Mouse (Mus musculus) midbrain, embryonic 11.5 days (tissue): ENCODE data around the gene Gas7. TPM values are rescaled to one million over a fixed set of nuclear protein-coding genes. Genes with fewer than 3 reads are reported as not detected.

Experiments used
- ATAC-seq: fragments of 200-750 bp; cut with Nextera tagmentation; 2 replicates; pipeline ENCODE4 v1.8.0; 2017; ENCODE audit warnings: moderate TSS enrichment, moderate library complexity; ENCODE audit not compliant: low FRiP score
- DNase-seq: peaks from one replicate; pipeline ENCODE4 v3.0.0; 2015; ENCODE audit warnings: low spot score; ENCODE audit errors: missing footprints
- H3K27ac ChIP-seq: fragments of 300-500 bp; sonication (generic); 2 replicates; pipeline ENCODE4 v1.5.1; 2014; ENCODE audit warnings: low read depth, low read length
- H3K27me3 ChIP-seq: fragments of 300-500 bp; sonication (generic); 2 replicates; pipeline ENCODE4 v1.6.1; 2014; ENCODE audit warnings: mild to moderate bottlenecking, low read length, moderate library complexity, mixed read lengths; ENCODE audit not compliant: control insufficient read depth, insufficient read depth
- H3K36me3 ChIP-seq: fragments of 300-500 bp; sonication (generic); 2 replicates; pipeline ENCODE4 v1.6.1; 2014; ENCODE audit warnings: mild to moderate bottlenecking, low read length, moderate library complexity, mixed read lengths; ENCODE audit not compliant: control insufficient read depth, insufficient read depth
- H3K4me1 ChIP-seq: fragments of 300-500 bp; sonication (generic); 2 replicates; pipeline ENCODE4 v1.6.1; 2014; ENCODE audit warnings: low read length; ENCODE audit not compliant: control insufficient read depth, insufficient read depth
- H3K4me2 ChIP-seq: fragments of 300-500 bp; sonication (generic); 2 replicates; pipeline ENCODE4 v1.6.1; 2014; ENCODE audit warnings: mild to moderate bottlenecking, moderate library complexity
- H3K4me3 ChIP-seq: fragments of 300-500 bp; sonication (generic); 2 replicates; pipeline ENCODE4 v1.5.1; 2014; ENCODE audit warnings: low read depth, low read length
- H3K9ac ChIP-seq: fragments of 300-500 bp; sonication (generic); 2 replicates; pipeline ENCODE4 v1.6.1; 2014; ENCODE audit warnings: low read length
- H3K9me3 ChIP-seq: fragments of 300-500 bp; sonication (generic); 2 replicates; pipeline ENCODE4 v1.6.1; 2016; ENCODE audit warnings: low read length; ENCODE audit not compliant: control insufficient read depth
- WGBS: fragments of 180-500 bp; shearing (Covaris S2); extraction: QIAGEN DNeasy Blood & Tissue Kit; methylation state at CpG from one replicate; pipeline ENCODE4 v1.1.7; 2014; 5-methylcytosine and 5-hydroxymethylcytosine counted together
- polyA plus RNA-seq: library from polyadenylated mRNA; unstranded; fragments of >200 nt; fragmentation: Nextera tagmentation; extraction: Ambion mirVana; gene quantifications from 2 replicates; pipeline ENCODE4 v1.2.1, GENCODE M21; 2014

Gas7 gene
- polyA plus RNA-seq, 1 experiment from 2014 or later: 2.8 TPM

DNA sequence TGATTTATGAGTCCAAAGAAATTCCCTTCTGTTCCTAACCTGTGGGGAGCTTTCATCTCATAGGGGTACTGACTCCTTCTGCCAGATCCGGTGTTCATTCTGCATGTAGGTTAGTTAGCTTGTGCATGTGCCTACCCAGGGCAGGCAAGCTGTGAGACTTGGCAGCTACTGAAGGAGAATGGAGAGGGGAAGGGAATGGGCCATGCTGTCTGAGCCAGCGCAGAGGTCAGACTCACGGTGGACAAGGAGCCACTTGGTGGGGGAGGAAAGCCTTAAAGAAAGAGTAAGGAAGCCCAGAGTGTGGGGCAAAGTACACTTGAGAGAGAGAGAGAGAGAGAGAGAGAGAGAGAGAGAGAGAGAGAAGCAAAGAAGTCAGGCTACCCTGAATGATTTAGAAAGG, 101.1 kb downstream of the Gas7 start:
- H3K9ac ChIP-seq: no peak overlapping the region
- WGBS: 86% methylated on average over 3 of the region's 3 CpGs
- no peaks in the 10 kb centered on the region for H3K27me3 ChIP-seq
- H3K36me3 ChIP-seq: no peaks in the 10 kb centered on the region
- no peaks in the 10 kb centered on the region for H3K9me3 ChIP-seq
- no peak overlapping the region for H3K4me3 ChIP-seq
- ATAC-seq: no peak
- peak; percentile 47 for DNase-seq
- no peak overlapping the region for H3K27ac ChIP-seq
- H3K4me2 ChIP-seq: no peak overlapping the region
- H3K4me1 ChIP-seq: peaks cover 5% of the 10 kb centered on the region

DNA sequence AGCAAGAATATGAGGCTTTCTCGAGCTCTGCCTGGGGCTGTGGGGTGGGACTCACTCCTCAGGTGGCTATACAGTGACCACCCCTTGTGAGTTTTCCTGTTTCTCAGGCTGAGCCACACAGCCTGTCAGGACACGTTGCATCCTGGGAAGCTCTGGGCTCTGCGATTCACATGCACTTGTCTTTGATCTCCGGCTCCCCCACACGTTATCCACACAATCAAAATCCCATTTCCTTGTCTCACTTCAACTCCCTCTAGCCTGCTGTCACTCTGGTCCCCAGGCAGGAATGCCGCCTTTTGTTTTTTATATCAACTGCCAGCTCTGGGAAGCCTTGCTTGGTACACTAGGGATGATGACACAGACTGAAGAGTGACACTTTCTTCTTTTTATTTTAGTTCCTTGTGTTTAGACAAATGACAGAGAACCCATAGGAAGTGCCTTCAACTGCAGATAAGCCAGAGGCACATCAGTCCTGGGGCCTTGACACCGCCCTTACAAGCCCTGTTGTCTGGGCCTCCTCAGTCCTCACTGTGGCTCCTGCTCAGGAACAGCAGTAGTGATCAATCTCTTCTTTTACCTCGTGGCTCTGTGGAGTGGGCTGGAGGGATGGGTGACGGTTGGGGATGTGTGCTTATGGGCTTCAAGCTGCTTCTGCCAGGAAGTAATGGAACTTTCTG, 103.7 kb downstream of the Gas7 start:
- no peak for ATAC-seq
- 27% methylated on average over 9 of the region's 9 CpGs for WGBS
- H3K4me3 ChIP-seq: no peak overlapping the region
- H3K4me2 ChIP-seq: no peak overlapping the region
- no peaks in the 10 kb centered on the region for H3K9me3 ChIP-seq
- H3K36me3 ChIP-seq: no peaks in the 10 kb centered on the region
- DNase-seq: peak; percentile 83
- H3K27ac ChIP-seq: no peak overlapping the region
- H3K27me3 ChIP-seq: no peaks in the 10 kb centered on the region
- H3K9ac ChIP-seq: no peak overlapping the region
- H3K4me1 ChIP-seq: peaks cover 5% of the 10 kb centered on the region

- ATAC-seq: no peak
- Histone ChIP-seq H3K4me2 (no peak overlapping the region), H3K36me3 (no peaks in the 10 kb centered on the region), H3K27me3 (no peaks in the 10 kb centered on the region), H3K4me1 (peaks cover 5% of the 10 kb centered on the region), H3K4me3 (no peak overlapping the region), H3K9me3 (no peaks in the 10 kb centered on the region), H3K27ac (no peak overlapping the region), H3K9ac (no peak overlapping the region)
- 85% methylated on average over 5 of the region's 5 CpGs for WGBS
- DNase-seq: no peak
Observed at GRCm38 (mm10) chr11:67559522-67559921, 104.3 kb downstream of the Gas7 start.

- H3K4me1 ChIP-seq: peaks cover 5% of the 10 kb centered on the region
Observed at GRCm38 (mm10) chr11:67561631-67562030, 106.4 kb downstream of the Gas7 start.

DNA sequence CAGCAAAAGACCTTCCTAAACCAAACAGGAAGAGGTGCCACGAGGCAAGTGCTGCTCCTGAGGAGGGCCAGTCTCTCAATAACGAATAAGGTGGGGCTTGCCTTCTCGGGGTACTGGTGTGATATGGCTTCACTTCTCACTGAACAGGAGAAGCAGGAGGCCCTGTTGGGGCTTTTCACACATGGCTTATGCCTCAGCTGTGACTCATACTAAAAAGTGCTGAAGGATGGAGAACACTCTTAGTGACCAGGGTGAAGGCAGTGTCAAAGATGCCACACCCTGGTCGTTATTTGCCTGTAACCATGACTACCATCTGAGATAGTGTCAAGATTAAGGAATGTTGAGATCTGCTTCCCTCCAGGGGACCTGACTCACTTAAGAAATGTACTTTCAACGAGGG, 107.9 kb downstream of the Gas7 start:
- H3K36me3 ChIP-seq: no peaks in the 10 kb centered on the region
- peaks cover 5% of the 10 kb centered on the region for H3K4me1 ChIP-seq
- no peak overlapping the region for H3K9ac ChIP-seq
- H3K4me3 ChIP-seq: no peak overlapping the region
- 69% methylated on average over 5 of the region's 5 CpGs for WGBS
- H3K4me2 ChIP-seq: no peak overlapping the region
- no peaks in the 10 kb centered on the region for H3K9me3 ChIP-seq
- ATAC-seq: no peak
- H3K27ac ChIP-seq: no peak overlapping the region
- no peak for DNase-seq
- no peaks in the 10 kb centered on the region for H3K27me3 ChIP-seq

More at GRCm38 (mm10) chr11:67561631-67562030, 106.4 kb downstream of the Gas7 start:
- H3K4me2 ChIP-seq: no peak overlapping the region
- no peak for ATAC-seq
- H3K27ac ChIP-seq: no peak overlapping the region
- H3K9ac ChIP-seq: no peak overlapping the region
- peak; percentile 66 for DNase-seq
- no peak overlapping the region for H3K4me3 ChIP-seq
- 59% methylated on average over 4 of the region's 4 CpGs for WGBS
- no peaks in the 10 kb centered on the region for H3K9me3 ChIP-seq
- H3K27me3 ChIP-seq: no peaks in the 10 kb centered on the region
- no peaks in the 10 kb centered on the region for H3K36me3 ChIP-seq

- Histone ChIP-seq H3K9me3 (no peaks in the 10 kb centered on the region), H3K27ac (no peak overlapping the region), H3K4me1 (no peaks in the 10 kb centered on the region), H3K4me3 (no peak overlapping the region), H3K4me2 (no peak overlapping the region), H3K9ac (no peak overlapping the region), H3K36me3 (no peaks in the 10 kb centered on the region), H3K27me3 (no peaks in the 10 kb centered on the region)
- no peak for ATAC-seq
- 86% methylated on average over 8 of the region's 8 CpGs for WGBS
- DNase-seq: no peak
Observed at GRCm38 (mm10) chr11:67564003-67564637, 108.9 kb downstream of the Gas7 start.

GRCm38 (mm10) chr11:67565512-67565911, 110.3 kb downstream of the Gas7 start:
- H3K4me1 ChIP-seq: peaks cover 4% of the 10 kb centered on the region; the same call in 1 of the 2 replicates
- WGBS: 41% methylated on average over 4 of the region's 4 CpGs
- no peak for ATAC-seq
- H3K4me3 ChIP-seq: no peak overlapping the region
- no peak overlapping the region for H3K9ac ChIP-seq
- no peak overlapping the region for H3K4me2 ChIP-seq
- H3K27ac ChIP-seq: no peak overlapping the region
- DNase-seq: no peak
- H3K36me3 ChIP-seq: no peaks in the 10 kb centered on the region
- no peaks in the 10 kb centered on the region for H3K9me3 ChIP-seq
- no peaks in the 10 kb centered on the region for H3K27me3 ChIP-seq

- WGBS: 84% methylated on average over 5 of the region's 5 CpGs
- Histone ChIP-seq H3K9me3 (no peaks in the 10 kb centered on the region), H3K4me1 (peaks cover 10% of the 10 kb centered on the region; the same call in 1 of the 2 replicates), H3K36me3 (no peaks in the 10 kb centered on the region), H3K9ac (no peak overlapping the region), H3K27ac (no peak overlapping the region), H3K4me2 (no peak overlapping the region), H3K27me3 (no peaks in the 10 kb centered on the region), H3K4me3 (no peak overlapping the region)
- ATAC-seq (no peak), DNase-seq (no peak)
Observed at GRCm38 (mm10) chr11:67566704-67567103, 111.5 kb downstream of the Gas7 start.

GRCm38 (mm10) chr11:67567184-67567583, 111.9 kb downstream of the Gas7 start:
- Histone ChIP-seq H3K9me3 (no peaks in the 10 kb centered on the region), H3K27me3 (no peaks in the 10 kb centered on the region), H3K4me2 (no peak overlapping the region), H3K4me3 (no peak overlapping the region), H3K27ac (no peak overlapping the region), H3K36me3 (no peaks in the 10 kb centered on the region), H3K4me1 (peaks cover 10% of the 10 kb centered on the region; the same call in 1 of the 2 replicates), H3K9ac (no peak overlapping the region)
- WGBS: 85% methylated on average over 5 of the region's 5 CpGs
- no peak for DNase-seq
- no peak for ATAC-seq
